Mouse (Mus musculus): ENCODE measurements at regions not wholly inside any gene's neighbourhood (a gene's known extent, or its start where the extent isn't known, plus 50 kb on each side); places are given as distances from the start of the nearest gene placed in this dataset.

DNA sequence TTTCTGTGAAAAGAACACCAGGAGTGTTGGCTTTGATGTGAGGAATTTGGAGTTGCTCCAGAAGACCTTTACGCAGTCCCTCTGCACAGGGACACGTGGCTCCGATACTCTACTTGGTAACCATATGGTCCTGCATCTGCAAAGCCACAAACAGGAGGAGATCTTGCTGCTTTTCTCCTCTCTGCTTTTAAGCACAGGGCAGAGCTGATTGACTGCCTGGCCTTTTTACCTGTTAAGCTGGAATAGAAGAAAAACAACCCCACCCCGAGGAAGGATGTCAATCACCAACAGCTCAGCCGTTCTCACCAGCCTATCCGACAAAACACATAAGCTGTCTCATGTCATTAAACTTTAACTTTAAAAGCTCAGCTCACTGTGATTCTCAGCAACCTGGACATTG is 106.8 kb upstream of the Kit start:
- no peak overlapping the region for H3K4me3 ChIP-seq
- TF ChIP-seq EP300 (IDR thresholded peaks at IDR 0.05; ENCODE audit: insufficient read depth, low read depth, low read length) (no peak), CTCF (IDR thresholded peaks at IDR 0.05) (no peak), POLR2A (IDR thresholded peaks at IDR 0.05; ENCODE audit: insufficient read depth, low read depth, low read length) (no peak)
- H3K79me2 ChIP-seq (replicated peaks; ENCODE audit: control insufficient read depth, insufficient read depth, low read length): no peaks in the 10 kb centered on the region
- H3K27ac ChIP-seq: no peak overlapping the region
- H3K36me3 ChIP-seq (ENCODE audit: control insufficient read depth, insufficient read depth, low read length): no peaks in the 10 kb centered on the region
- DNase-seq: no peak
- no peaks in the 10 kb centered on the region for H3K27me3 ChIP-seq (ENCODE audit: control insufficient read depth, insufficient read depth, low read length)
- intact Hi-C loops (cut with DNase I): no loop called here
- WGBS: 60% methylated on average over 6 of the region's 6 CpGs
- H3K9ac ChIP-seq (ENCODE audit: low read depth, low read length): no peak overlapping the region
- H3K4me1 ChIP-seq (ENCODE audit: control insufficient read depth, insufficient read depth, low read length): no peaks in the 10 kb centered on the region

DNA sequence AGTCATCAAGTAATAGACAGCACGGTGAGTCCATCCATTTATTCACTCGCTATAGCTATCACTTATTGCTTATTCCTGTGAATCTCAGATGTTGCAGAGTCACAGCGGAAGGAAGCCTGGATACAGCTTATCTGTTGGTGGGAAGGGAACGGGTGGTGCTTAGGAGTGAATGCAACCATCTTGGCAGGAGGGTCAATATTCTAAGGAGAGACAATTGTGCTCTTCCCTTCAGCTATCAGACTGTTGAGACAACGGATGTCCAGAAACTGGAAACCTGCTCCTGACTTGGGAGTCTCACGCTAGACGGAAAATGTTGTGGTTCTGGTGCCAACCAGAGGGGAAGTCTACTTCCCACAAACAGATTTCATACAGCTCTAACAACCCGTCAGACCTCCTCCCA is 103.7 kb upstream of the Kit start:
- no peak for DNase-seq
- TF ChIP-seq CTCF (IDR thresholded peaks at IDR 0.05) (no peak), EP300 (IDR thresholded peaks at IDR 0.05; ENCODE audit: insufficient read depth, low read depth, low read length) (no peak), POLR2A (IDR thresholded peaks at IDR 0.05; ENCODE audit: insufficient read depth, low read depth, low read length) (no peak)
- Histone ChIP-seq H3K79me2 (replicated peaks; ENCODE audit: control insufficient read depth, insufficient read depth, low read length) (no peaks in the 10 kb centered on the region), H3K4me3 (no peak overlapping the region), H3K9ac (ENCODE audit: low read depth, low read length) (no peak overlapping the region), H3K4me1 (ENCODE audit: control insufficient read depth, insufficient read depth, low read length) (no peaks in the 10 kb centered on the region), H3K36me3 (ENCODE audit: control insufficient read depth, insufficient read depth, low read length) (no peaks in the 10 kb centered on the region), H3K27me3 (ENCODE audit: control insufficient read depth, insufficient read depth, low read length) (no peaks in the 10 kb centered on the region), H3K27ac (no peak overlapping the region)
- WGBS: 67% methylated on average over 8 of the region's 8 CpGs
- intact Hi-C loops (cut with DNase I): no loop called here

DNA sequence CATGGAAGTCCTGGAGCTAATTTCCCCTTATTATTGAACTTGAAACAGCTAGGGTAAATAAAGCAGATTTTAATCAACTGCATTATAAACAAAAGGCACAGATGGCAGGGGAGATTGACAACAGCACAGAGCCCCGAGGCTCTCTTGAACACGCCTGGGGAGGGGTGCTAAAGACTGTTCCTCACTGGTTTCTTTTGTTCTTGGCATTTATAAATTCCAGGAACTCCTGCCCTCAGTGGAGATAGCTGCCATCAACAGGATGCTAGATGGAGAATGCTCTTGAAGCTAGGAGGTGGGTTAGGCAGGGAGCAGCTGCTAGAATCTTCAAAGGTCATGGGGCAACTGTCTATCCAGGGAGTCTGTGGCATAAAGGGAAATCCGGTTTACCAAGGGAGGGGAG is 102.2 kb upstream of the Kit start:
- Histone ChIP-seq H3K4me1 (ENCODE audit: control insufficient read depth, insufficient read depth, low read length) (no peaks in the 10 kb centered on the region), H3K27ac (no peak overlapping the region), H3K27me3 (ENCODE audit: control insufficient read depth, insufficient read depth, low read length) (no peaks in the 10 kb centered on the region), H3K9ac (ENCODE audit: low read depth, low read length) (no peak overlapping the region), H3K36me3 (ENCODE audit: control insufficient read depth, insufficient read depth, low read length) (no peaks in the 10 kb centered on the region), H3K4me3 (no peak overlapping the region), H3K79me2 (replicated peaks; ENCODE audit: control insufficient read depth, insufficient read depth, low read length) (no peaks in the 10 kb centered on the region)
- intact Hi-C loops (cut with DNase I): no loop called here
- no peak for DNase-seq
- TF ChIP-seq EP300 (IDR thresholded peaks at IDR 0.05; ENCODE audit: insufficient read depth, low read depth, low read length) (no peak), CTCF (IDR thresholded peaks at IDR 0.05) (no peak), POLR2A (IDR thresholded peaks at IDR 0.05; ENCODE audit: insufficient read depth, low read depth, low read length) (no peak)
- 42% methylated on average over 3 of the region's 3 CpGs for WGBS

DNA sequence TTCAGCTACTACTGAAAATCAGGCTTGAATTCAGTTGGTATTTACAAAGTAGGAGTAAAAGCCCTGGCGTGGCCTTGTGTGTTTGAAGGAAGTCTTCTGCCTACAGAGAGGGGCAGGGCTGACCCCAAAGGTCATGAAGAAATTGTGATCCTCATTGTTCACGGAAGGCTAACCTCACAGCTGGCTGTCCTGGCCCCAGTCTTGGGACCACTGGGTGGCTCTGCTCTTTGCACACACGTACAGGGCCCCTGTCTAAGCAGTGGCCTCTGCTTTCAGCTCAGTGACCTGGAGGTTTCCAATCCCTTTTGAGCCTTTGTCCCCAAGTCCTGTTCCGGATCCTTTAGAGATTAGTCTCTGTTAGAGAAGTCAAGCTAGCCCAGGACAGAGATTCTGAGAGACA is 99.3 kb upstream of the Kit start:
- no peak for TF ChIP-seq CTCF (IDR thresholded peaks at IDR 0.05)
- TF ChIP-seq EP300 (IDR thresholded peaks at IDR 0.05; ENCODE audit: insufficient read depth, low read depth, low read length): no peak
- no peak for TF ChIP-seq POLR2A (IDR thresholded peaks at IDR 0.05; ENCODE audit: insufficient read depth, low read depth, low read length)
- intact Hi-C loops (cut with DNase I): no loop called here

DNA sequence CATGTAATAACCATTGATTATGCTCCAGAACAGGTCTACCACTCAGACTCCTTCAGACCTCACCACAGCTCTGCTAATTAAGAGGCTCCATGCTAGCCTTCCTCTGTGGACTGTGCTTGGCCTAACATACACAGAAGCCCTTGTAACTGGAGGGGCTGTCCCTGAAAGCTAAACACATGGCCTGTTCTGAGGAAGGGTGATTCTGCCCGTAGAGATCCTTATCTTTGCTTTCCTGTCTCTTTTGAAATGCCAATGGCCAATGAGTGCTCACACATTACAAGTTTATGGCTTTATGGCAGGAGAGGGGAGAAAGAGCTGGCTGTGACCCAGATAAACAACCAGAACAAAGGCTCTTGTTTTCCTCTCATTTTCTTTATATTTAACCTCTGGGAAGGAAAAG is 96.2 kb upstream of the Kit start:
- H3K4me3 ChIP-seq: no peak overlapping the region
- no peaks in the 10 kb centered on the region for H3K36me3 ChIP-seq (ENCODE audit: control insufficient read depth, insufficient read depth, low read length)
- no peaks in the 10 kb centered on the region for H3K27me3 ChIP-seq (ENCODE audit: control insufficient read depth, insufficient read depth, low read length)
- no peak overlapping the region for H3K27ac ChIP-seq
- no peaks in the 10 kb centered on the region for H3K79me2 ChIP-seq (replicated peaks; ENCODE audit: control insufficient read depth, insufficient read depth, low read length)
- 22% methylated on average over 1 of the region's 1 CpGs for WGBS
- no peaks in the 10 kb centered on the region for H3K4me1 ChIP-seq (ENCODE audit: control insufficient read depth, insufficient read depth, low read length)
- no peak overlapping the region for H3K9ac ChIP-seq (ENCODE audit: low read depth, low read length)
- intact Hi-C loops (cut with DNase I): no loop called here
- no peak for DNase-seq
- TF ChIP-seq CTCF (IDR thresholded peaks at IDR 0.05): no peak
- no peak for TF ChIP-seq EP300 (IDR thresholded peaks at IDR 0.05; ENCODE audit: insufficient read depth, low read depth, low read length)

More for the DNA sequence above, 99.3 kb upstream of the Kit start:
- H3K27ac ChIP-seq: no peak overlapping the region
- no peaks in the 10 kb centered on the region for H3K27me3 ChIP-seq (ENCODE audit: control insufficient read depth, insufficient read depth, low read length)
- no peak overlapping the region for H3K9ac ChIP-seq (ENCODE audit: low read depth, low read length)
- no peak overlapping the region for H3K4me3 ChIP-seq
- H3K79me2 ChIP-seq (replicated peaks; ENCODE audit: control insufficient read depth, insufficient read depth, low read length): no peaks in the 10 kb centered on the region
- no peaks in the 10 kb centered on the region for H3K36me3 ChIP-seq (ENCODE audit: control insufficient read depth, insufficient read depth, low read length)
- DNase-seq: no peak
- H3K4me1 ChIP-seq (ENCODE audit: control insufficient read depth, insufficient read depth, low read length): no peaks in the 10 kb centered on the region
- 68% methylated on average over 4 of the region's 4 CpGs for WGBS

DNA sequence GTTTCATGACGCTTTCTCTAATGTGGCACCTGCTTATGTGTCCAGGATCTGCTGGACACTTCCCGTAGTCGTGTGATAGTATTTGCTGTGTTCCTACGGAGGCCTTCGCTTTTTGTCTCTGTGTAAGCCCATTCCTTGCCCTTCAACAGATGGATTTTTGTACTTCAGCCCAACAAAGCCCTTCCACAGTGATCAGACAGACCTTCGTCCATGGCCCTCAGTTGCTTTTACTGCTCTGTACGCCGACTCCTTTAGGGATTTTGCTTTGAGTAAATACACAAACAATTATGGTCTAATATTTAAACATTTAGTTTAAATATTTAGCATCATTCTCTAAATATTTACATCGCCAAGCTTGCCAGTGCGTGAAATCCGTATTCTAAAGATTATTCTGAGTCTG is 95.6 kb upstream of the Kit start:
- Histone ChIP-seq H3K27ac (no peak overlapping the region), H3K79me2 (replicated peaks; ENCODE audit: control insufficient read depth, insufficient read depth, low read length) (no peaks in the 10 kb centered on the region), H3K9ac (ENCODE audit: low read depth, low read length) (no peak overlapping the region), H3K36me3 (ENCODE audit: control insufficient read depth, insufficient read depth, low read length) (no peaks in the 10 kb centered on the region), H3K4me1 (ENCODE audit: control insufficient read depth, insufficient read depth, low read length) (no peaks in the 10 kb centered on the region), H3K4me3 (no peak overlapping the region), H3K27me3 (ENCODE audit: control insufficient read depth, insufficient read depth, low read length) (no peaks in the 10 kb centered on the region)
- 93% methylated on average over 11 of the region's 11 CpGs for WGBS
- intact Hi-C loops (cut with DNase I): no loop called here
- TF ChIP-seq CTCF (IDR thresholded peaks at IDR 0.05) (no peak), POLR2A (IDR thresholded peaks at IDR 0.05; ENCODE audit: insufficient read depth, low read depth, low read length) (no peak), EP300 (IDR thresholded peaks at IDR 0.05; ENCODE audit: insufficient read depth, low read depth, low read length) (no peak)
- no peak for DNase-seq

Measured in heart, adult 2 months (tissue).